Mouse (Mus musculus) neural tube, embryonic 11.5 days (tissue): Measurements from ENCODE around the gene Kcnn3. TPM values are rescaled to one million over a fixed set of nuclear protein-coding genes. Genes with fewer than 3 reads are reported as not detected.

Experiments
- ATAC-seq: fragments of 200-750 bp; cut with Nextera tagmentation; 2 replicates; pipeline ENCODE4 v1.8.0; 2017; ENCODE audit warnings: moderate number of reproducible peaks, mild to moderate bottlenecking, moderate TSS enrichment, moderate library complexity; ENCODE audit not compliant: insufficient read depth, low FRiP score, low TSS enrichment
- DNase-seq: peaks from one replicate; pipeline ENCODE4 v3.0.0-alpha.2; 2015; ENCODE audit warnings: low spot score
- H3K27ac ChIP-seq: fragments of 300-500 bp; sonication (generic); 2 replicates; pipeline ENCODE4 v1.5.1; 2014; ENCODE audit warnings: low read depth, mild to moderate bottlenecking, low read length
- H3K27me3 ChIP-seq: fragments of 300-500 bp; sonication (generic); 2 replicates; pipeline ENCODE4 v1.6.1; 2014; ENCODE audit warnings: mild to moderate bottlenecking, low read length, mixed read lengths; ENCODE audit not compliant: control insufficient read depth, insufficient read depth
- H3K36me3 ChIP-seq: fragments of 300-500 bp; sonication (generic); 2 replicates; pipeline ENCODE4 v1.6.1; 2014; ENCODE audit warnings: mild to moderate bottlenecking, low read length, moderate library complexity, mixed read lengths; ENCODE audit not compliant: control insufficient read depth, insufficient read depth
- H3K4me1 ChIP-seq: fragments of 300-500 bp; sonication (generic); 2 replicates; pipeline ENCODE4 v1.6.1; 2014; ENCODE audit warnings: low read length, mixed read lengths; ENCODE audit not compliant: control insufficient read depth, insufficient read depth
- H3K4me2 ChIP-seq: fragments of 300-500 bp; sonication (generic); 2 replicates; pipeline ENCODE4 v1.6.1; 2014; ENCODE audit warnings: low read depth, mild to moderate bottlenecking, moderate library complexity
- H3K4me3 ChIP-seq: fragments of 300-500 bp; sonication (generic); 2 replicates; pipeline ENCODE4 v1.5.1; 2014; ENCODE audit warnings: low read depth, low read length
- H3K9ac ChIP-seq: fragments of 300-500 bp; sonication (generic); 2 replicates; pipeline ENCODE4 v1.6.1; 2014; ENCODE audit warnings: mild to moderate bottlenecking, low read length
- H3K9me3 ChIP-seq: fragments of 300-500 bp; sonication (generic); 2 replicates; pipeline ENCODE4 v1.6.1; 2016; ENCODE audit warnings: low read length; ENCODE audit not compliant: control insufficient read depth
- WGBS: fragments of 180-500 bp; shearing (Covaris S2); extraction: QIAGEN DNeasy Blood & Tissue Kit; methylation state at CpG from one replicate; pipeline ENCODE4 v1.1.7; 2014; 5-methylcytosine and 5-hydroxymethylcytosine counted together
- polyA plus RNA-seq: library from polyadenylated mRNA; unstranded; fragments of >200 nt; fragmentation: Nextera tagmentation; extraction: Ambion mirVana; gene quantifications from 2 replicates; pipeline ENCODE4 v1.2.1, GENCODE M21; 2014

Gene Kcnn3
- polyA plus RNA-seq, 1 experiment from 2014 or later: 1.9 TPM

GRCm38 (mm10) chr3:89622825-89623224 is 102.9 kb downstream of the Kcnn3 start:
- Histone ChIP-seq H3K27ac (no peak overlapping the region), H3K27me3 (no peaks in the 10 kb centered on the region), H3K36me3 (no peaks in the 10 kb centered on the region), H3K4me2 (no peak overlapping the region), H3K4me1 (peaks cover 7% of the 10 kb centered on the region; the same call in 1 of the 2 replicates), H3K4me3 (no peak overlapping the region), H3K9ac (no peak overlapping the region), H3K9me3 (no peaks in the 10 kb centered on the region)
- DNase-seq (peak; percentile 27), ATAC-seq (peak; percentile 38; the same call in 1 of the 2 replicates)
- WGBS: 6% methylated on average over 6 of the region's 6 CpGs

- no peaks in the 10 kb centered on the region for H3K9me3 ChIP-seq
- no peaks in the 10 kb centered on the region for H3K36me3 ChIP-seq
- ATAC-seq (no peak), DNase-seq (no peak)
- no peak overlapping the region for H3K27ac ChIP-seq
- H3K4me1 ChIP-seq: peaks cover 7% of the 10 kb centered on the region; the same call in 1 of the 2 replicates
- no peak overlapping the region for H3K4me2 ChIP-seq
- no peaks in the 10 kb centered on the region for H3K27me3 ChIP-seq
- H3K9ac ChIP-seq: no peak overlapping the region
- no peak overlapping the region for H3K4me3 ChIP-seq
- WGBS: 34% methylated on average over 4 of the region's 4 CpGs
Observed at GRCm38 (mm10) chr3:89623531-89623930, 103.6 kb downstream of the Kcnn3 start.

- Histone ChIP-seq H3K9me3 (no peaks in the 10 kb centered on the region), H3K9ac (no peak overlapping the region), H3K36me3 (no peaks in the 10 kb centered on the region), H3K4me1 (peaks cover 7% of the 10 kb centered on the region; the same call in 1 of the 2 replicates), H3K27ac (no peak overlapping the region), H3K27me3 (no peaks in the 10 kb centered on the region), H3K4me2 (no peak overlapping the region), H3K4me3 (no peak overlapping the region)
- 62% methylated on average over 6 of the region's 6 CpGs for WGBS
- ATAC-seq (no peak), DNase-seq (no peak)
Observed at GRCm38 (mm10) chr3:89624001-89624400, 104.0 kb downstream of the Kcnn3 start.

- Histone ChIP-seq H3K27ac (no peak overlapping the region), H3K4me1 (peaks cover 7% of the 10 kb centered on the region; the same call in 1 of the 2 replicates), H3K9ac (no peak overlapping the region), H3K4me2 (no peak overlapping the region), H3K4me3 (no peak overlapping the region), H3K36me3 (no peaks in the 10 kb centered on the region), H3K9me3 (no peaks in the 10 kb centered on the region), H3K27me3 (no peaks in the 10 kb centered on the region)
- WGBS: 88% methylated on average over 5 of the region's 5 CpGs
- no peak for DNase-seq
- no peak for ATAC-seq
Observed at GRCm38 (mm10) chr3:89624814-89625445, 105.0 kb downstream of the Kcnn3 start.

GRCm38 (mm10) chr3:89626556-89626955 is 106.6 kb downstream of the Kcnn3 start:
- Histone ChIP-seq H3K27me3 (no peaks in the 10 kb centered on the region), H3K9me3 (no peaks in the 10 kb centered on the region), H3K36me3 (no peaks in the 10 kb centered on the region), H3K9ac (no peak overlapping the region), H3K4me2 (no peak overlapping the region), H3K4me3 (no peak overlapping the region), H3K4me1 (peaks cover 7% of the 10 kb centered on the region; the same call in 1 of the 2 replicates), H3K27ac (no peak overlapping the region)
- no peak for ATAC-seq
- DNase-seq: no peak
- WGBS: 64% methylated on average over 4 of the region's 4 CpGs

- Histone ChIP-seq H3K27me3 (no peaks in the 10 kb centered on the region), H3K36me3 (no peaks in the 10 kb centered on the region), H3K9ac (no peak overlapping the region), H3K4me1 (peaks cover 3% of the 10 kb centered on the region; the same call in 1 of the 2 replicates), H3K9me3 (no peaks in the 10 kb centered on the region), H3K4me2 (no peak overlapping the region), H3K4me3 (no peak overlapping the region), H3K27ac (no peak overlapping the region)
- ATAC-seq: no peak
- no peak for DNase-seq
- 82% methylated on average over 3 of the region's 3 CpGs for WGBS
Observed at GRCm38 (mm10) chr3:89629811-89630210, 109.8 kb downstream of the Kcnn3 start.

GRCm38 (mm10) chr3:89631750-89632149 is 111.8 kb downstream of the Kcnn3 start:
- Histone ChIP-seq H3K27me3 (no peaks in the 10 kb centered on the region), H3K36me3 (no peaks in the 10 kb centered on the region), H3K4me1 (no peaks in the 10 kb centered on the region), H3K9ac (no peak overlapping the region), H3K9me3 (no peaks in the 10 kb centered on the region), H3K27ac (no peak overlapping the region), H3K4me3 (no peak overlapping the region), H3K4me2 (no peak overlapping the region)
- WGBS: 73% methylated on average over 5 of the region's 5 CpGs
- DNase-seq (no peak), ATAC-seq (no peak)

GRCm38 (mm10) chr3:89633531-89633930 is 113.6 kb downstream of the Kcnn3 start:
- 81% methylated on average over 6 of the region's 6 CpGs for WGBS
- Histone ChIP-seq H3K9me3 (no peaks in the 10 kb centered on the region), H3K4me2 (no peak overlapping the region), H3K4me3 (no peak overlapping the region), H3K9ac (no peak overlapping the region), H3K4me1 (no peaks in the 10 kb centered on the region), H3K27ac (no peak overlapping the region), H3K36me3 (no peaks in the 10 kb centered on the region), H3K27me3 (no peaks in the 10 kb centered on the region)
- DNase-seq: no peak
- no peak for ATAC-seq

GRCm38 (mm10) chr3:89633941-89634340 is 114.0 kb downstream of the Kcnn3 start:
- WGBS: 91% methylated on average over 6 of the region's 6 CpGs
- DNase-seq (no peak), ATAC-seq (no peak)
- Histone ChIP-seq H3K27me3 (no peaks in the 10 kb centered on the region), H3K36me3 (no peaks in the 10 kb centered on the region), H3K9me3 (no peaks in the 10 kb centered on the region), H3K9ac (no peak overlapping the region), H3K27ac (no peak overlapping the region), H3K4me1 (no peaks in the 10 kb centered on the region), H3K4me2 (no peak overlapping the region), H3K4me3 (no peak overlapping the region)
